Mouse (Mus musculus) heart, adult 2 months (tissue): Measurements from ENCODE around the gene Vps9d1.

ENCODE experiments used
- CTCF ChIP-seq: fragments of 200-600 bp; IDR thresholded peaks from 2 replicates; pipeline ENCODE4 v1.8.1; 2022; ENCODE audit warnings: antibody characterized with exemption, mild to moderate bottlenecking, moderate library complexity
- EP300 ChIP-seq: fragments of 200-500 bp; IDR thresholded peaks from 2 replicates; pipeline ENCODE4 v1.6.1; 2011; ENCODE audit warnings: low read depth, low read length, control low read depth; ENCODE audit not compliant: insufficient read depth

DNA sequence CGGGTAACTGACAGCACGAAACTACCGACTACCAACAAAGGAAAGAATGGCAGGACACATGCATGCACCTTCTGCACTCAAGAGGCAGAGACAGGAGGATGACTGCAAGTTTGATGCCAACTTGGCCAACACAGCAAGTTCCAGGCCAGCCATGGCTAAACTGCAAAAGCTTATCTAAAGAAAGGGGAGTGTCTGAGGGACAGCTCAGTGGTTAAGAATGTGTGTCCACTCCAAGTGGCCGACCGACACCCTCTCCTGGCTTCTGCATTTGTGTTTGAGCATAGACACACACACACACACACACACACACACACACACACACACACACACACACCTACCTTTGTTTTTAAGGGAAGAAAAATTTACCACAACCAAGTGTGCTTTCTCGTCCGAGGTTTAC is 24.3 kb upstream of the Vps9d1 start:
- no peak for TF ChIP-seq EP300
- TF ChIP-seq CTCF: no peak
